Mouse (Mus musculus) stomach, postnatal 0 days (tissue): ENCODE results near the gene Polrmt. TPM values are rescaled to one million over a fixed set of nuclear protein-coding genes. Genes with fewer than 3 reads are reported as not detected.

Source experiments
- ATAC-seq: fragments of 200-750 bp; cut with Nextera tagmentation; 2 replicates; pipeline ENCODE4 v1.8.0; 2017; ENCODE audit not compliant: low FRiP score, low TSS enrichment
- DNase-seq: peaks from one replicate; pipeline ENCODE4 v3.0.0-alpha.2; 2016; ENCODE audit warnings: low spot score
- H3K27ac ChIP-seq: fragments of 300-500 bp; sonication (generic); replicated peaks from 2 replicates; pipeline ENCODE4 v1.5.1; 2014; ENCODE audit warnings: mild to moderate bottlenecking, control low read depth
- H3K27me3 ChIP-seq: fragments of 300-500 bp; sonication (generic); 2 replicates; pipeline ENCODE4 v1.6.1; 2014; ENCODE audit warnings: low read length; ENCODE audit not compliant: control insufficient read depth, insufficient read depth
- H3K36me3 ChIP-seq: fragments of 300-500 bp; sonication (generic); 2 replicates; pipeline ENCODE4 v1.6.1; 2014; ENCODE audit warnings: low read length, mixed read lengths; ENCODE audit not compliant: control insufficient read depth, insufficient read depth
- H3K4me1 ChIP-seq: fragments of 300-500 bp; sonication (generic); replicated peaks from 2 replicates; pipeline ENCODE4 v1.6.1; 2014; ENCODE audit warnings: antibody characterized with exemption; ENCODE audit not compliant: control insufficient read depth, insufficient read depth
- H3K4me2 ChIP-seq: fragments of 300-500 bp; sonication (generic); replicated peaks from 2 replicates; pipeline ENCODE4 v1.6.1; 2014; ENCODE audit warnings: low read depth, mild to moderate bottlenecking, control low read depth, moderate library complexity
- H3K4me3 ChIP-seq: fragments of 300-500 bp; sonication (generic); 2 replicates; pipeline ENCODE4 v1.5.1; 2014; ENCODE audit warnings: low read depth, low read length, control low read depth
- H3K9ac ChIP-seq: fragments of 300-500 bp; sonication (generic); 2 replicates; pipeline ENCODE4 v1.6.1; 2014; ENCODE audit warnings: mild to moderate bottlenecking, low read length, control low read depth, mixed read lengths
- H3K9me3 ChIP-seq: fragments of 300-500 bp; sonication (generic); 2 replicates; pipeline ENCODE4 v1.6.1; 2016; ENCODE audit warnings: low read length; ENCODE audit not compliant: control insufficient read depth
- CTCF ChIP-seq: IDR thresholded peaks from 2 replicates; pipeline ENCODE4 v1.5.1; 2016; ENCODE audit warnings: antibody characterized with exemption, low read depth, mild to moderate bottlenecking, moderate library complexity
- EP300 ChIP-seq: optimal IDR thresholded peaks from 2 replicates; pipeline ENCODE3; 2016; ENCODE audit warnings: antibody characterized with exemption
- WGBS: fragments of 180-500 bp; shearing (Covaris S2); extraction: QIAGEN DNeasy Blood & Tissue Kit; methylation state at CpG from one replicate; pipeline ENCODE4 v1.1.7; 2014; 5-methylcytosine and 5-hydroxymethylcytosine counted together
- polyA plus RNA-seq: library from polyadenylated mRNA; unstranded; fragments of >200 nt; fragmentation: Nextera tagmentation; extraction: Ambion mirVana; gene quantifications from 2 replicates; pipeline ENCODE4 v1.2.1, GENCODE M21; 2015

The Polrmt gene
- polyA plus RNA-seq, 1 experiment from 2014 or later: 16.5 TPM

DNA sequence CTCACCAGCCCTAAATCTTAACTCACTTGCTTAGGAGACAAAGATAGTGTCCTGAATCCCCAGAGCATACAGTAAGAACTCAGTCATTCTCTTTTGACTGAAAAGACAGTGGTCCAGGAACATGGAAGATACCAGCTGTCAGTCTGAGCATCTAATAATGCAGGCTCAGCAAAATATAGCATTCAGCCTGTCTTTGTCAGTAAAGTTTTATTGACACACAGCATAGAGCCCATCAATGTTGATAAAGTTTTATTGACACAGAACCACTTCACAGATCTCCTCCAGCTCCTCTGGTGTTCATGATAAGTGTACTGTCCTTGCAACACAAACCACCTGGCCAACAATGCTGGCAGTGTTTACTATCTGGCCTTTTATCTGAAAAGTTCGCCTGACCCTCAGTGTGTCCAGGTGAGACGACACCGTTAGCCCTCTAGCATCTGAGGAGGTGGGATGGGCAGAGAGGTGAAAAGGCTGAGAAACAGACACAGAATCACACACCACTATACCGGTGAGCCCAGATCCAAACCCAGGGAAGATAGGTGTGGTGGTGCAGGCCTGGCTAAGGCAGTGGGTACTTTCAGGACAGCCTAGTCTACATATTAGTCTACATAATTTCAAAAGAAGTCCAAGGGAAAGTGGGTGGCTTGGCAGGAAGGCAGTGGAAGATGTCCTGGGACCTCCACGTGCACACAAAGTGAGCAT lies 46.1 kb upstream of the Polrmt start:
- TF ChIP-seq CTCF (no peak), EP300 (no peak)
- H3K36me3 ChIP-seq: no peaks in the 10 kb centered on the region
- H3K27me3 ChIP-seq: no peaks in the 10 kb centered on the region
- 75% methylated on average over 5 of the region's 5 CpGs for WGBS
- ATAC-seq (no peak), DNase-seq (no peak)
- H3K4me1 ChIP-seq: peaks cover 9% of the 10 kb centered on the region
- no peak overlapping the region for H3K4me3 ChIP-seq
- H3K9me3 ChIP-seq: no peaks in the 10 kb centered on the region
- H3K9ac ChIP-seq: no peak overlapping the region
- no peak overlapping the region for H3K27ac ChIP-seq
- H3K4me2 ChIP-seq: no peak overlapping the region

GRCm38 (mm10) chr10:79790861-79791260 lies 44.5 kb upstream of the Polrmt start, which contains the start of gene Prss57:
Prss57 (minus strand) TSS chr10:79790961.
- H3K4me2 ChIP-seq: no peak within 1 kb of the TSS
- no peak within 1 kb of the TSS for H3K9ac ChIP-seq
- no peak within 1 kb of the TSS for H3K4me3 ChIP-seq
- H3K36me3 ChIP-seq: no peaks in the 10 kb centered on the region
- DNase-seq: no peak
- no peak for ATAC-seq
- peaks cover 9% of the 10 kb centered on the region for H3K4me1 ChIP-seq
- H3K9me3 ChIP-seq: no peaks in the 10 kb centered on the region
- no peaks in the 10 kb centered on the region for H3K27me3 ChIP-seq
- 85% methylated on average over 4 of the region's 4 CpGs for WGBS
- TF ChIP-seq EP300 (no peak), CTCF (no peak)
- H3K27ac ChIP-seq: no peak within 1 kb of the TSS

DNA sequence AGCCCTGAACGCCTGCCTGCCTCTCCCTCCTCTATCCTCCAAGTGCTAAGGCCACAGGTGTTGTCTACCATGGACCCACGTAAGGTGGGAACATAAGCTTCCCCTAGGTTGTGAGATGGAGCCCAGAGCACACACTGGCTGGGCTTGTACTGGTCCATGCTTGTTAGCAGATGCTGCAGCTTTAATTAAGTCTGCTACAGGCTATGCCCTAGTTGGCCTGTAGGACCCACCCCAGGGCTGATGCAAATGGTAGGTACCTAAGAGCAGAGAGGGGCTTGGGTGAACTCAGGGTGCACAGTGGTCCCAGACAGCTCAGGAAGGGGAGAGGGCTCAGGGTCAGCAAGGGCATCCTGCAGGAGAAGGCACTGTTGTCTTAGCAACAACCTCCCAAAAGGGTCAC lies 43.2 kb upstream of the Polrmt start:
- WGBS: 59% methylated on average over 2 of the region's 2 CpGs
- Histone ChIP-seq H3K4me2 (no peak overlapping the region), H3K27me3 (no peaks in the 10 kb centered on the region), H3K9me3 (no peaks in the 10 kb centered on the region), H3K27ac (no peak overlapping the region), H3K9ac (no peak overlapping the region), H3K4me3 (no peak overlapping the region), H3K36me3 (no peaks in the 10 kb centered on the region), H3K4me1 (peaks cover 4% of the 10 kb centered on the region)
- ATAC-seq (no peak), DNase-seq (no peak)
- no peak for TF ChIP-seq EP300
- TF ChIP-seq CTCF: no peak

DNA sequence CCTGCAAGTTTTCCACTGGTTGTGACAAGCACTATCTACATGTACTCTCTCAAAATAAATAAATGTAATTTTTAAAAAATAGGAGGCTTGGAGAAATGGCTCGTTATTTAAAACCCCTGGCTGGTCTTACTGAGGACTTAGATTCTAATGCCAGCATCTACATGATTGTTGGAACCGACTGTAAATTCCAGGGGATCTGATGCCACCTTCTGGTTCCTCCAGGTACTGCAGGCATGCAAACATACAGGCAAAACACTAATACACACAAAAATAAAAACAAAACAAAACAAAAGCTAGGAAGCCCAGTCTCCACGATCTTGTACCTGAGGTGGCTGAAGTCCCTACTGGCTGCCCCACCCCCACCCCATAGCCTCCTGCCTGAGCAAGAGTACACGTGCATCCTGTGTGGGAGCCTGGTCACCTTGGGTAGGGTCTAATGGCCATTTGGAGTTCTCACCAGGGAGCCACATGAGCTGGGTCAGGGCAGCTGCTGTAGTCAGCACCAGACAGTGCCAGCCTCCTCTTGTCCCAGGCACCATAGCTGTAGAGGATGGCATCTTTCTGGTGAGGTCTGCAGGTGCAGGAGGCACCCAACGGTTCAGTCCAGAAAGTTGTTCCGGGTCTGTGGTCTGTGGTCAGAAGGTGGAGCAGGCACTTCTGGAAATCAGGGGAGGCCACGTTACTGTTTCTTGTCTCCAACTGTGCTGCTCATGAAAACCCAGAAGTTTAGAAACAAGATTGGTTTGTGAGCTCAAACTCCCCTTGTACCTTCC lies 42.2 kb upstream of the Polrmt start:
- H3K36me3 ChIP-seq: no peaks in the 10 kb centered on the region
- TF ChIP-seq CTCF: peak; percentile 92
- TF ChIP-seq EP300: no peak
- H3K4me2 ChIP-seq: no peak overlapping the region
- H3K9ac ChIP-seq: no peak overlapping the region
- H3K4me3 ChIP-seq: no peak overlapping the region
- H3K27me3 ChIP-seq: no peaks in the 10 kb centered on the region
- H3K4me1 ChIP-seq: no peaks in the 10 kb centered on the region
- 32% methylated on average over 7 of the region's 7 CpGs for WGBS
- DNase-seq: peak; percentile 79
- H3K9me3 ChIP-seq: no peaks in the 10 kb centered on the region
- H3K27ac ChIP-seq: no peak overlapping the region
- ATAC-seq: no peak

DNA sequence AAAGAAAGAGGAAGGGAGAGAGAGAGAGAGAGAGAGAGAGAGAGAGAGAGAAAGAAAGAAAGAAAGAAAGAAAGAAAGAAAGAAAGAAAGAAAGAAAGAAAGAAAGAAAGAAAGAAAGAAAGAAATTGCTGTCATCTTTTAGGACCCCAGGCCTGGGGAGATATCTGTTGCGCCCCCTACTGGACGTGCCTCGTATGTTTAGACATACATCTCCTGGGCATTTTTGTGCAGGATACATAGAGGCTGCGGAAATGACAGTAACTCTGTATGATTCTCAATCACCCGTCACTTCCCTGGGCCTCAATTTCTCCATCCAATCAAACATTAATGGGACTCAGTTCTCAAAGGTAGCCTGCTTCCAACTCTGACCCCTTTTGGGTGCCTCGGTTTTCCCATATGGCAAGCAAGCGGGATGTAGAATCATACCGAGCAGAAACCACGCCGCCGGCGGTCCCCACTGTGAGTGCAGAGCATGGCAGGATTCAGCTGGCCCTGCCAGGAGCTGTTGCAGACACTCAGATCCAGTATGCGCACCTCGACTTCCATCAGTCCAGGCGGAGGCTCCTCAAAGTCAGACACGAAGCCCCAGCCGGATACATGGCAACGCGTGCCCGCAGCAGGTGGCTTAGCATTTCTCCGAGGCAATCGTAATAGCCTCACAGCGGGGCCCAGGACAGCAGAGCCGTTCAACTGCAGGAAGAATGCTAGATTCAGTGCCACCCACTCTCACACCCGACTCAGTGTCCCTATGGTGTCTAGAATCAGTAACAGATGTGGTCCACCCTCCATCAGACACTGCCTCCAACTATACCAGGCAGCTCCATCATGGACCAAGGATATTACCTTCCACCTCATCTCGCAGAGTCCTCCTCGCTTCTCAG lies 37.8 kb upstream of the Polrmt start:
- Histone ChIP-seq H3K9me3 (no peaks in the 10 kb centered on the region), H3K9ac (no peak overlapping the region), H3K4me1 (no peaks in the 10 kb centered on the region; the same call in 1 of the 2 replicates), H3K27me3 (no peaks in the 10 kb centered on the region), H3K27ac (no peak overlapping the region), H3K4me2 (no peak overlapping the region), H3K4me3 (no peak overlapping the region), H3K36me3 (no peaks in the 10 kb centered on the region)
- 53% methylated on average over 27 of the region's 27 CpGs for WGBS
- no peak for TF ChIP-seq EP300
- TF ChIP-seq CTCF: peak; percentile 68
- no peak for ATAC-seq
- DNase-seq: no peak
